Mouse (Mus musculus) kidney, embryonic 14.5 days (tissue): Measurements from ENCODE around the gene Dntt. TPM values are rescaled to one million over a fixed set of nuclear protein-coding genes. Genes with fewer than 3 reads are reported as not detected.

Experiments used
- ATAC-seq: fragments of 200-750 bp; cut with Nextera tagmentation; 2 replicates; pipeline ENCODE4 v1.8.0; 2017; ENCODE audit warnings: moderate number of reproducible peaks, mild to moderate bottlenecking, moderate TSS enrichment, moderate library complexity; ENCODE audit not compliant: low FRiP score, low TSS enrichment
- H3K27ac ChIP-seq: fragments of 300-500 bp; sonication (generic); 2 replicates; pipeline ENCODE4 v1.5.1; 2014; ENCODE audit warnings: low read depth, mild to moderate bottlenecking, low read length, moderate library complexity, mixed read lengths
- H3K27me3 ChIP-seq: fragments of 300-500 bp; sonication (generic); 2 replicates; pipeline ENCODE4 v1.6.1; 2014; ENCODE audit warnings: mild to moderate bottlenecking, low read length; ENCODE audit not compliant: control insufficient read depth, insufficient read depth
- H3K36me3 ChIP-seq: fragments of 300-500 bp; sonication (generic); 2 replicates; pipeline ENCODE4 v1.6.1; 2014; ENCODE audit warnings: low read length, mixed read lengths; ENCODE audit not compliant: control insufficient read depth, insufficient read depth
- H3K4me1 ChIP-seq: fragments of 300-500 bp; sonication (generic); 2 replicates; pipeline ENCODE4 v1.6.1; 2014; ENCODE audit warnings: low read length, mixed read lengths; ENCODE audit not compliant: control insufficient read depth, insufficient read depth
- H3K4me2 ChIP-seq: fragments of 300-500 bp; sonication (generic); replicated peaks from 2 replicates; pipeline ENCODE4 v1.6.1; 2014; ENCODE audit warnings: low read depth, mild to moderate bottlenecking, low read length
- H3K4me3 ChIP-seq: fragments of 300-500 bp; sonication (generic); 2 replicates; pipeline ENCODE4 v1.5.1; 2014; ENCODE audit warnings: mild to moderate bottlenecking, low read length
- H3K9ac ChIP-seq: fragments of 300-500 bp; sonication (generic); 2 replicates; pipeline ENCODE4 v1.6.1; 2014; ENCODE audit warnings: low read depth, mild to moderate bottlenecking, low read length, moderate library complexity
- H3K9me3 ChIP-seq: fragments of 300-500 bp; sonication (generic); 2 replicates; pipeline ENCODE4 v1.6.1; 2016; ENCODE audit warnings: low read length; ENCODE audit not compliant: control insufficient read depth
- WGBS: fragments of 180-500 bp; shearing (Covaris S2); extraction: QIAGEN DNeasy Blood & Tissue Kit; methylation state at CpG from one replicate; pipeline ENCODE4 v1.1.7; 2014; 5-methylcytosine and 5-hydroxymethylcytosine counted together
- polyA plus RNA-seq: library from polyadenylated mRNA; unstranded; fragments of >200 nt; fragmentation: Nextera tagmentation; extraction: Ambion mirVana; gene quantifications from 2 replicates; pipeline ENCODE4 v1.2.1, GENCODE M21; 2014

The Dntt gene
- polyA plus RNA-seq, 1 experiment from 2014 or later = 0.19 TPM

GRCm38 (mm10) chr19:41073746-41074455 is 44.8 kb downstream of the Dntt start:
- ATAC-seq = no peak
- Histone ChIP-seq H3K9me3 (no peaks in the 10 kb centered on the region), H3K36me3 (no peaks in the 10 kb centered on the region), H3K27ac (no peak overlapping the region), H3K4me2 (no peak overlapping the region), H3K4me3 (no peak overlapping the region), H3K4me1 (no peaks in the 10 kb centered on the region), H3K27me3 (no peaks in the 10 kb centered on the region), H3K9ac (no peak overlapping the region)
- WGBS = 91% methylated on average over 14 of the region's 14 CpGs

GRCm38 (mm10) chr19:41076906-41077305 is 47.8 kb downstream of the Dntt start, which contains the start of gene Opalin:
Gene Opalin, minus strand, starts transcription at chr19:41077113.
- Histone ChIP-seq H3K4me2 (no peak within 1 kb of the TSS), H3K4me3 (no peak within 1 kb of the TSS), H3K27ac (no peak within 1 kb of the TSS), H3K36me3 (no peaks in the 10 kb centered on the region), H3K9ac (no peak within 1 kb of the TSS), H3K4me1 (no peaks in the 10 kb centered on the region), H3K9me3 (no peaks in the 10 kb centered on the region), H3K27me3 (no peaks in the 10 kb centered on the region)
- ATAC-seq = no peak
- 88% methylated on average over 3 of the region's 3 CpGs for WGBS

GRCm38 (mm10) chr19:41081589-41081988 is 52.5 kb downstream of the Dntt start:
- 78% methylated on average over 3 of the region's 3 CpGs for WGBS
- Histone ChIP-seq H3K4me2 (no peak overlapping the region), H3K27ac (no peak overlapping the region), H3K27me3 (no peaks in the 10 kb centered on the region), H3K36me3 (no peaks in the 10 kb centered on the region), H3K9me3 (no peaks in the 10 kb centered on the region), H3K4me1 (no peaks in the 10 kb centered on the region), H3K9ac (no peak overlapping the region), H3K4me3 (no peak overlapping the region)
- no peak for ATAC-seq

GRCm38 (mm10) chr19:41083646-41084045 is 54.6 kb downstream of the Dntt start:
- no peak overlapping the region for H3K27ac ChIP-seq
- no peaks in the 10 kb centered on the region for H3K36me3 ChIP-seq
- no peak overlapping the region for H3K4me3 ChIP-seq
- no peaks in the 10 kb centered on the region for H3K4me1 ChIP-seq
- 86% methylated on average over 14 of the region's 14 CpGs for WGBS
- H3K27me3 ChIP-seq = peaks cover 2% of the 10 kb centered on the region; the same call in 1 of the 2 replicates
- no peaks in the 10 kb centered on the region for H3K9me3 ChIP-seq
- no peak for ATAC-seq
- no peak overlapping the region for H3K4me2 ChIP-seq
- H3K9ac ChIP-seq = no peak overlapping the region

GRCm38 (mm10) chr19:41086289-41086688 is 57.2 kb downstream of the Dntt start:
- Histone ChIP-seq H3K9me3 (no peaks in the 10 kb centered on the region), H3K27ac (no peak overlapping the region), H3K4me3 (no peak overlapping the region), H3K9ac (no peak overlapping the region), H3K4me1 (no peaks in the 10 kb centered on the region), H3K27me3 (peaks cover 7% of the 10 kb centered on the region), H3K4me2 (no peak overlapping the region), H3K36me3 (no peaks in the 10 kb centered on the region)
- ATAC-seq = 0 out of 2 replicates have a peak, but pooled peaks have one; percentile 17
- 89% methylated on average over 6 of the region's 6 CpGs for WGBS

- Histone ChIP-seq H3K4me1 (no peaks in the 10 kb centered on the region), H3K9me3 (no peaks in the 10 kb centered on the region), H3K9ac (no peak overlapping the region), H3K4me2 (no peak overlapping the region), H3K27ac (no peak overlapping the region), H3K27me3 (peaks cover 7% of the 10 kb centered on the region), H3K36me3 (no peaks in the 10 kb centered on the region), H3K4me3 (no peak overlapping the region)
- WGBS = 4% methylated on average over 2 of the region's 2 CpGs
- ATAC-seq = peak; percentile 67
Observed at GRCm38 (mm10) chr19:41086700-41087099, 57.6 kb downstream of the Dntt start.

GRCm38 (mm10) chr19:41087901-41088300 is 58.8 kb downstream of the Dntt start:
- Histone ChIP-seq H3K4me2 (no peak overlapping the region), H3K9me3 (no peaks in the 10 kb centered on the region), H3K4me3 (no peak overlapping the region), H3K9ac (no peak overlapping the region), H3K27me3 (peaks cover 7% of the 10 kb centered on the region), H3K36me3 (no peaks in the 10 kb centered on the region), H3K4me1 (no peaks in the 10 kb centered on the region), H3K27ac (no peak overlapping the region)
- no peak for ATAC-seq
- WGBS = 18% methylated on average over 4 of the region's 4 CpGs

- Histone ChIP-seq H3K27ac (no peak overlapping the region), H3K4me3 (no peak overlapping the region), H3K4me2 (peak overlapping the region; percentile 22; the same call in 1 of the 2 replicates), H3K9ac (no peak overlapping the region), H3K27me3 (peaks cover 7% of the 10 kb centered on the region), H3K9me3 (no peaks in the 10 kb centered on the region), H3K36me3 (no peaks in the 10 kb centered on the region), H3K4me1 (no peaks in the 10 kb centered on the region)
- ATAC-seq = no peak
- WGBS = 30% methylated on average over 18 of the region's 18 CpGs
Observed at GRCm38 (mm10) chr19:41088491-41088890, 59.4 kb downstream of the Dntt start.

- WGBS = 8% methylated on average over 5 of the region's 5 CpGs
- no peaks in the 10 kb centered on the region for H3K9me3 ChIP-seq
- no peak overlapping the region for H3K4me3 ChIP-seq
- H3K27me3 ChIP-seq = peaks cover 7% of the 10 kb centered on the region
- H3K4me2 ChIP-seq = no peak overlapping the region
- no peak overlapping the region for H3K9ac ChIP-seq
- no peak overlapping the region for H3K27ac ChIP-seq
- no peaks in the 10 kb centered on the region for H3K36me3 ChIP-seq
- no peaks in the 10 kb centered on the region for H3K4me1 ChIP-seq
- ATAC-seq = no peak
Observed at GRCm38 (mm10) chr19:41089833-41090232, 60.8 kb downstream of the Dntt start.
